Mouse (Mus musculus): ENCODE measurements around the gene Znhit2.
"Not testable (repeated sequence)": the region's sequence is repeated elsewhere in the genome, so short reads cannot be mapped to it uniquely, and the experiment has no call there.

Gene Znhit2

DNA sequence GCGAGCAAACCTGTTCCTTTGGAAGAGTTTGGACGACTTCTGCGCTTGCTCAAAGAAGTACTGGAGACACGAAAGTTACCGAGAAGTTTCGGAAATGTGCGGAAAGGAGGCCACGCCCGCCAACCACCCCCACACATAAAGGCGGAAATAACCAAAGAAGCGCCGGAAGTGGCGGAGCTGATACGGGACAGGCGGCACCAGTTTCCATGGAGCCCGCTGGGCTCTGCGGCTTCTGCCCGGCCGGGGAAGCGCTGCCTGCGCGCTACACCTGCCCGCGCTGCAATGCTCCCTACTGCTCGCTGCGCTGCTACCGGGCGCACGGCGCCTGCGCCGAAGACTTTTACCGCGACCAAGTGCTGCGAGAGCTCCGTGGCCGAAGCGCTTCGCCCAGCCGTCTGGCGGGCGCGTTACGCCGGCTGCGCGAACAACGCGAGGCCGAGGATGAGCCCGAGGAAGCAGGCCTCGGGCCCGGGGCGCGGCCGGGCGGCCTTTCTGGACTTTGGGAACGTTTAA is at the start of gene Znhit2:
TSS of gene Znhit2 (plus strand) at position 172 of the 513 bp plus-strand sequence.
- DNase-seq (ENCODE audit: low spot score in 2 of 2), result peak; percentile 92 to 93

DNA sequence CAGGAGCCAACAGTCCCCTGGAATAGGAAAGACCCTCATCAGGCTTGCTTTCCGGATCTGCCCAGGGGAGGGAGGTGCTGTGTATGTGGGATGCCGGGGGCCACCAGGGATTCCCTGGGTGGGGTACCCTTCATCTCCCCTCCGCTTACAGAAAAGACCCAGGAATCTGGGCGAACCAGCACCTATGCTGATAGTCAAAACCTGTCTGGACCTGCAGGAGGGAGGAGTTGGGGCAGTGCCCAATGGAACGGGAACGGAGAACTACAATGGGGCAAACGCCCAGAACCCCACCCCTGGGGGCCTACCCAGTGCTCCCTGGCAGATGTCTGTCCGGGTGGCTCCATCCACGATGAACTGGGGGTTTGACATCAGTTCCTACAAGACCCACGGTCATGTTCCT is 47.3 kb upstream of the Znhit2 start:
- no peak for DNase-seq (ENCODE audit: low spot score in 2 of 2)

DNA sequence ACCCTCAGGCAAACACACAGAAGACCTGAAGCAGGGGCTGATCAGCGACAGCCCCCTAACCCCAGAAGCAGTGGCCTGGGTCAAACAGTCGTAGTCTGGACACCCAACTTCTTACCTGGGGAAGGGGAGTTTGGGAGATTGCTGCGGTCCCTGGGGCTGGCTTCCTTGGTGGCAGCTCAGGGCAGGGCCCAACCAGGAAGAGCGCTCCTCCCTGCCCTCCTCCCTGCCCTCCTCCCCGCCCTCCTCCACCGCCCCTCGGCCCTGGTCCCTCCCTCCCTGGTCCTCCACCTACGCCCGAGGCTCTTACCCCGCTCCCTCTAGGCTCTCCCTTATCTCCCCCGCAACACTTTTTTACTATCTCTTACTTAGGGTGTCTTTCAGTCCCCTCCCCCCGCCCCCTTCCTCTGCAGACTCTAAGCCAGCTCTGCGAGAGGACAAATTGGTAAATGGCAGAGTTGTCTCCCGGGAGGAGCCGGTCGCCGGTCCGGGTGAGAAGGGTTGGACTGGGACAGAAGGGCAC is 45.9 kb upstream of the Znhit2 start:
- DNase-seq (ENCODE audit: low spot score in 2 of 2), result peak; percentile 16 to 21

DNA sequence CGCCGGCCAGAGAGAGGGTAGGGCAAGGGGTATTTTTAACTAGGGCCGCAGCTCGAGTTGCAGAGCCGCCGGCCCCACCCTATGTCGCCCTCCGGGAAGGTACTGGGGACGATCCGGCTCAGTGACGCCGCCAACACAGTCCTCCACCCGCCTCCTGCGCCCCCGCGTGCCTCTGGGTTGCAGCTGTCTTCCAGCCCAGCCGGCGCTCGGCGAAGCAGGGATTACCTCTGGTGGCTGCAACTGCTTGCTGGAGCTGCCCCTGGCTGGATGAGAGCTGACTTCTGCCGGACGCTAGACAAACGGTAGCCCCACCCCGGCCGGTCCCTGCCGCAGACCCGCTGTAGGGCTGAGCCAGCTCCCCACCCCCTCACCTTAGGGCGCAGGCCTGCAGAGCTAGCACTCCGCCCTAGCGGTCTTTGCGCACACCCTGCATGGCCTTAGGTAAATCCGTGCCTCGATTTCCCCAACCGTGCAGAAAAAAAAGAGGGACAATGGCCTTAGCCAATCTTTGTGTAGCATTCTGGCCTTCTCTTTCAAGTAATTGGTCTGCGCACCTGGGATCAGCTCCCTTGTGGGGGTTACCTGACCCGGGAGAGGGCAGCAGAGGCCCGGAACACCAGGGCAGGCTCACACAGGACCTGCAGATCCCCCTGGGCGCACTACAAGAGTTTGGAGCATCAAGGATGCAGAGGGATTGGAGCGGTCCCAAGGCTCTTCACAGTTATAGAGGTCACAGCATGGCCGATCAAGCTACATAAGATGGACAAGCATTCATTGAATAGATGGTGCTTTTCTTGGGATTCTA is 45.3 kb upstream of the Znhit2 start, which contains the start of gene Capn1:
TSS of gene Capn1 (minus strand) at position 387 of the 805 bp plus-strand sequence.
- peak; percentile 41 to 59 for DNase-seq (ENCODE audit: low spot score in 2 of 2)

DNA sequence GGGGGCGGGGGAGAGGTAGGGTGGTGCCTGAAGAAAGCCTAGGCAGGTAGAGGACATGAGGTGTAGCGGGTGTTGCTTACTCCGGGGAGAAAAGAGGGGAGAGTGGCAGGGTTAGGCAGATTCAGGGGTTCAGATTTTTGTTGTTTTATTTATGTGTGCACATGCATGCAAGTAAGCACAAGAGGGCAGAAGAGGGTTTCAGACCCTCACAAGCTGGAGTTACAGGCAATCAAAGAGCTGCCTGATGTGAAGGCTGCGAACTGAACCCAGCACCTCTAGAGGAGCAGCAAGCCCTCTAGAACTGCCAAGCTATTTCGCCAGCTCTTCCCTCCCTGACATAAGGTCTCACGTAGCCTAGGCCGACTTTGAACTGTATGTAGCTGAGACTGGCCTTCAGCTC is 44.5 kb upstream of the Znhit2 start:
- no peak for DNase-seq (ENCODE audit: low spot score in 2 of 2)

DNA sequence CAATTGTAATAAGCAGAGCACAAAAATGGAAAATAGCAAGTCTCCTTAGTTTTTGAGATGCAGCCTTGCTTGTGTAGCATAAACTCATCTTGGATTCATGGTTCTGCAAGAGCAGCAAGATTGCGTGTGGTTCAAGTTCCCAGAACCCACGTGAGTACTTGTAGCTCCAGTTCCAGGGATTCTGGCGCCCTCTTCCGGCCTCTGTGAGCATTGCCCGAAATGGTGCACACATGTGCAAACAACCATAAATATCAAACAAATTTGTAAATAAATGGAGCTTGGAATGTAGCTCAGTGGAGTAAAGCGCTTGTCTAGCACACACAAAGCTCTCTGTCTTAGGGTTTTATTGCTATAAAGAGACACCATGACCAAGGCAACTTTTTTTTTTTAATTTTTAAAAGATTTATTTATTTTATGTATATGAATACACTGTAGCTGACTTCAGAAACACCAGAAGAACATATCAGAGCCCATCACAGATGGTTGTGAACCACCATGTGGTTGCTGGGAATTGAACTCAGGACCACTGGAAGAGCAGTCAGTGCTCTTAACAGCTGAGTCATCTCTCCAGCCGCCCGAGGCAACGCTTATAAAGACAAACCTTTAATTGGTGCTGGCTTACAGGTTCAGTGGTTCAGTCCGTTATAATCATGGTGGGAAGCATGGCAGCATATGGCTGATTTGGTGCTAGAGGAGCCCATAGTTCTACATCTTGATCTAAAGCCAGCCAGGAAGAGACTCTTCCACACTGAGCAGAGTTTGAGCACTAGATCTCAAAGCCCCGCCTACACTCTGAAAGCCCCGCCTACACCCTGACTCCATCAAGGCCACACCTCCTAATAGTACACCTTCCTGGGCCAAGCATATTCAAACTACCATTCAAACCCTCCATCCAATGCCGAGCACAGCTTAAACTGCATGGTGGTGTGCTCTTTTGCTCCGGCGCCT is 42.6 kb upstream of the Znhit2 start:
- peak; percentile 83 to 87 for DNase-seq (ENCODE audit: low spot score in 2 of 2)

DNA sequence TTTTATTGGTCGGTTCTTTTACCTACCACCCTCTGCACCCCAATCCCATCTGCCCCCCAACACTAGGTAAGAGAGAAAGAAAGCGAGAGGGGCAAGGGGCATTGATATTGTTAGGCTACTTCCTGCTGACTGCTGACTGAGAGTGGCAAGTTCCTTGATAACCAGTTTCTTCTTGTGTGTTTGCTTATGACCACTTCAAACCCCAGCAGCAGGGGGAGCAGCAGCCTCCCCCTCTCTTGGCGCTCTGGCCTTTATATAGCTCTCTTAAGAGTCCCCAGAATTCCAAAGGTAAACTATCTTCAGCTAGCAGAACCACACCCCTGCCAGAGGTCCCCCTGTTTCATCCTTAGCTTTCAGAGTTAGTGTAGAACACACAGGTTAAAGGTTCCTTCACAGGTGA is 40.7 kb upstream of the Znhit2 start:
- DNase-seq (ENCODE audit: low spot score in 2 of 2), result no peak

DNA sequence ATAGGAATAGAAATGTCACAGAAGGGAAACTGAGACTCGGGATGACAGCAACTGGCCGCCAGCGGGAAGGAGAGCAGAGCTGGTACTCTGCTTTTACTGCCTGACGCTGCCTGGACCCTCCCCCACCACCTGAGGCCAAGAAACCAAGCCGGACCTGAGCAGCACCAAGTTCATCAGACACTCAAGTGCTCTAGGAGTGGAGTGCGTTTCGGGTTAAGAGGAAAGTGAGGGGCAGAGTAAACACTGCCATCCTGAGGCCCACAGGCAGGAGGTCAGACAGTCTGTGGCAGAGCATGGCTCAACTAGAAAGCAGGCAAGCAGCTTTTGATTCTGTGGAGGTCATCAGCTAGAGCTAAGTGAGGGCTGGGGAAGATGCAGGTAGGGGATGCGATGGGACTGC is 37.9 kb upstream of the Znhit2 start:
- DNase-seq (ENCODE audit: low spot score in 2 of 2), result no peak

DNA sequence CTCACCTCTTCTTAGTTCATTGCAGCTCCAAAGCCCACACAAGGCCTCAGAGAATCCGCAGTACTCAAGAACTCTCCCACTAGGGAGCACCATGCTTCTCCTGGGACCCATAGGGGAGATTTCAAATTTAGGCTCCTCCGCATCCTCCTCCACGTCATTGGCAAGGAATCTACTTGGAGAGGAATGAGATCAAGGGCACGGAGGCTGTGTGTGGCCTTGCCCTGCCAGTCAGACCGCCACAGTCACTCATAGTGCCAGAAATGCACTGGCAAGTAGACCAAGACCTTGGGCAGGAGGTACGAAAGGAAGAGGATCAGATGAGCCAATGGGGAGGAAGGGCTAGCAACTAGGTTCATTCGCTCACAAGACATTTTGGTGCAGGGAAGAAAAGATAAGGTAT is 37.1 kb upstream of the Znhit2 start:
- no peak for DNase-seq (ENCODE audit: low spot score in 2 of 2)

DNA sequence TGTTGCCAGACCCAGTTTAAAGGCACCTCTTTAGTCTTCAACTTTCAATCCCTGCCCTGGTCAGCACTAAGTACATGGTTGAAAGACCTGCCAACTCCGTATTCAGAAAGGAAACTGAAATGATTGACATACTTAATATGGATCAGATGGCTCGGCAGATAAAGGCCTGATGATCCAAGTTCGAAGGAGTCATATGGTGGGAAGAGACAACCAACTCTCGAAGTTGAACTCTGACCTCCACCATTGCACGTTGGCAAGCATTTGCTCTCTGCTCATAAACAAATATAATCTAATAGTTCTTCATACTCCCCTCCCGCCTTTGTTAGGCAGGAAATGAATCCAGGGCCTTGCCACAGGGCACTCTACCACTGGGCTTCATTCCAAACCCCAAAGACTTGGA is 32.0 kb upstream of the Znhit2 start:
- no peak for DNase-seq (ENCODE audit: low spot score in 2 of 2)

DNA sequence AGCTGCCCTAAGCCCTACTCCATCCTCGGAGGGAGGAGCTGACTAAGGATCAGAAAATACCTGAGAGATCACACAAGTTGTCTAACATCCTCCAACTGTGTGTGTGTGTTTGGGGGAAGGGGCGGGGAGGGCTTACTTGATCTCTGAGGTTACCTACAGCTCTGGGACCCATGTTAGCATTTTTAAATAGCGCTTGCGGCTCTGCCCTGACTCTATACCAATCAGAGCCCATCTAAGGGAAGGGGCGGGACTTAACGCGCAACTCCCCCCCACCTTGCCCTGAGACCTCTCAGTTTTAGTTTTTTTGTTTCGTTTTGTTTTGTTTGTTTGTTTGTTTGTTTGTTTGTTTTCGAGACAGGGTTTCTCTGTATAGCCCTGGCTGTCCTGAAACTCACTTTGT is 31.6 kb upstream of the Znhit2 start:
- DNase-seq (ENCODE audit: low spot score in 2 of 2), result no peak

DNA sequence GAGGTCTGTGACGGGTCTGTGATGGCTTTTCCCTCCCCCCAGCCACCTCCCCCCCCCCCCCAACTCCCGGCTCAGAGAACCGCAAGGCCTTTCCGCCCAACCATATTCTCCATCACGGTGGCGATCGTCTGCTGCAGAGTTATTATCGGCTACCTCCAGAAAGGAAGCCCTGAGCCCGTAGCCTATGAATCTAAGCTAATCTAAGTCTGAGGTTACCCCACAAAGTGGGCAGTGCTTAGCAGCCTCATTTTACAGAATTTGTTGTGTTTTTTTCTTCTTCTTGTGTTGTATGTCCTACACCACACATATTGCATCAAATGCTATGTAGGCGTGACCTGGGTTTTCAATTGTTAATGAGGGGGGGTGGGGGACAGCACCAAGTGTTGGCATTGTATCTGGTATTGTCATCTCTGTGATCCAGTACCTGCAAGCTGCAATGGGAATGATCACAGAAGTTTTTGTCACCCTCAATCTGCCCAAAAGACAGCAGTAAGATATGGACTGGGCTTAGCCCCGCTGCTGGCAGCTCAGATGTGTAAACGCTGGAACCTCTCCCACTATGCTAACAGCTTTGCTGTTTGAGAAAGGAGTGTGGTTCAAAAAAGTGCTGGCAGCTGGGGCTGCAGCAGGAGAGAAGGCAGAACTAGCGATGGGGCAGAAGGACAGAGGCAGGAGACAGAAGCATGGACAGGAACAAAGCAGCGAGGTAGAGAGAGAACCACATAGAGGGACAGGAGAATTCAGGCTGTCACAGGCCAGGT is 30.3 kb upstream of the Znhit2 start:
- DNase-seq (ENCODE audit: low spot score in 2 of 2), result no peak

DNA sequence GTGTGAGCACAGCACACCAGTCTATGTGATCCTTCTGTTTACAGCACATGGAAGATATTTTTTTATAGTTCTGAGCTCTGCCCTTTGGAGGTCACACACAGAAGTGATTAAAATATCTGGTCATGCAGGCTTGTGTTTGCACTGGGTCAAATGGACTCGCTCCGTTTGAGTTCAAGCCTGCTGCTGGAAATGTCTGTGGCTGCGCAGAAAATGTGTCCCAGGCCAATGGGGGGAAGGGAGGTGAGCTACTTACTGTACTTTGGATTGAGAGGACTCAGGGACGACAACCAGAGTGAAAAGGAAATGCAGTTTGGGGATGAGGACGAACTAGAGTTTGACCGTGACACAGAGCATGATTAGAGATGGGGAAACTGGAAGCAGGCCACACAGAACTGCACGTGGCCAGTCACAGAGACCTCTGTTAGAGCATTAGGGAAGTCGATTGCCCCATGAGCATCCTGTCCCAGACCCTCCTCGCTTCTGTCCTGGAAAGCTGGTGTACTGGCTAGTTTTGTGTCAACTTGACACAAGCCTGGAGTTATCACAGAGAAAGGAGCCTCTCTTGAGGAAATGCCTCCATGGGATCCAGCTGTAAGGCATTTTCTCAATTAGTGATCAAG is 24.9 kb upstream of the Znhit2 start:
- DNase-seq (ENCODE audit: low spot score in 2 of 2), result no peak

DNA sequence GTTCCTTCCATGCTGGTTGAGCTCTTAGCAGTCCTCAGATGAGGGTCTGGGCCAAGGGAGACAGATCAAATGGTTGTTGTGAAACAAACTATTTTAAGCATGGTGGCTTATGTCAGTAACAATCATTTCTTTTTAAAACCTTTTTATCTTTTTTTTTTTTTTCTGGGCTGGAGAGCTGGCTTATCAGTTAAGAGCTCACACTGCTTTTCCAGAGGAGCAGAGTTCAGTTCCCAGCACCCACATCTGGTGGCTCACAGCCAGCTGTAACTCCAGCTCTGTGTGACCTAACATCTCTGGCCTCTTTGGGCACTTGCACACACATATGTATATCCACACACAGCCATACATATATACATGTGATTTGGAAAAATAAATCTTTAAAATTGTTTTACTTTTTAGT is 23.3 kb upstream of the Znhit2 start:
- DNase-seq (ENCODE audit: low spot score in 2 of 2), result no peak

DNA sequence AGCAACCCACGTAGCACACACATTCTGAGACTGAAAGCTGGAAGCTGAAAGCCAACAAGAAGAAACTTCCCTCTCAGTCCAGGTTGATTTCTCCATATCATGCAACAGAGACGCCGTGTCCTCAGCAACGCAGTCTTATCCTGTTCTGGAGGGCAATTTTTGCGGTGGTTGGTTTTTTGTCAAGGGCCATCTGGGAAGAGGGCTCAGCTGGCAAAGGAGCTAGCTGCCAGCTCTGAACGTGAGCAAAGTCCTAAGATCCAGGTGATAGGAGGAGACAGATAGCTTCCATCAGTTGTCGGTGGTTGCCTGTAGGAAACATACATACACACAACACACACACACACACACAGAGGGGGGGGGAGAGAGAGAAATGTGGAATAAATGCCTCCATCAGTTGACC is 22.7 kb upstream of the Znhit2 start:
- no peak for DNase-seq (ENCODE audit: low spot score in 2 of 2)

DNA sequence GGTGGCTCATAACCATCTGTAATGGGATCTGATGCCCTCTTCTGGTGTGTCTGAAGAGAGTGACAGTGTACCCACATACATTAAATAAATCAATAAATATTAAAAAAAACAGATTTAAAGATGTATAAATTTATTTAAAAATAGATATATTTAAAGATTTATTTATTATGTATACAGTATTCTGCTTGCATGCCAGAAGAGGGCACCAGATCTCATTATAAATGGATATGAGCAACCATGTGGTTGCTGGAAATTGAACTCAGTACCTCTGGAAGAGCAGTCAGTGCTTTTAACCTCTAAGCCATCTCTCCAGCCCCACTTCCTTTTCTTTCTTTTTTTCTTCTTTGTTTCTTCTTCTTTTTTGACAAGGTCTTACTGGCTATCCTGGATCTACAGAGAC is 21.0 kb upstream of the Znhit2 start:
- DNase-seq (ENCODE audit: low spot score in 2 of 2), result no peak

DNA sequence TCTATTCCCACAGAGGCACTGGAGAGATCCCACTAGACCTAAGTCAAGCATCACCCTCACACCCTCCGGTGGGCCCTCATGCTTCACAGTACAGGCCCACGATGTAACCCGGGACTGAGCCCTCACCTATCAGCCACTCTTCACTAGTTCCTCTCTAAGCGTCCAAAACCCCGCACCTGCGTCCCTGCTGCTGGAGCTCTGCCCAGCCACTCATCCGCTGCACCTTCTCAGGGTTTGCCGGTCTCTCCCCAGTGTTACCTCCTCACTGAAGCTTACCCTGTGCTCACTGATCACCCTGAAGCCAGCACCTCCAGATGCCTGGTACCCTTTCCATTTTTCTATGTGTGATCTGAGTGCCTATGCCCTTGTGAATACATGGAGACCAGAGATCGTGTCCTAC is 18.7 kb upstream of the Znhit2 start:
- DNase-seq (ENCODE audit: low spot score in 2 of 2), result no peak

DNA sequence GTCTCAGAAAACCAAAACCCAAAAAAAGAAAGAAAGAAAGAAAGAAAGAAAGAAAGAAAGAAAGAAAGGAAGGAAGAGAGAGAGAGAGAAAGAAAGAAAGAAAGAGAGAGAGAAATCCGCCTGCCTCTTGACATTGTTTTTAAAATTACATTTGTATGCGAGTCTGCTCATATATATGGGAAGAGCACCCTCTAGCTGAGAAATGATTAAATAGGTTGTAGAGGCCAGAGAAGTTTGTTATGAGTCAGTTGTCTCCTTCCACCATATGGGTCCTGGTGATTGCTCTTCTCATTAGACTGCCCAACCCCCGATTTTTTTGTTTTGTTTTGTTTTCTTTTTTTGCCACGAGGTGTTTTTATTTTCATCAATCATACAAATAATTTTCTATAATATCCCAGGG is 16.9 kb upstream of the Znhit2 start:
- not testable (repeated sequence) for DNase-seq (ENCODE audit: low spot score in 2 of 2)

DNA sequence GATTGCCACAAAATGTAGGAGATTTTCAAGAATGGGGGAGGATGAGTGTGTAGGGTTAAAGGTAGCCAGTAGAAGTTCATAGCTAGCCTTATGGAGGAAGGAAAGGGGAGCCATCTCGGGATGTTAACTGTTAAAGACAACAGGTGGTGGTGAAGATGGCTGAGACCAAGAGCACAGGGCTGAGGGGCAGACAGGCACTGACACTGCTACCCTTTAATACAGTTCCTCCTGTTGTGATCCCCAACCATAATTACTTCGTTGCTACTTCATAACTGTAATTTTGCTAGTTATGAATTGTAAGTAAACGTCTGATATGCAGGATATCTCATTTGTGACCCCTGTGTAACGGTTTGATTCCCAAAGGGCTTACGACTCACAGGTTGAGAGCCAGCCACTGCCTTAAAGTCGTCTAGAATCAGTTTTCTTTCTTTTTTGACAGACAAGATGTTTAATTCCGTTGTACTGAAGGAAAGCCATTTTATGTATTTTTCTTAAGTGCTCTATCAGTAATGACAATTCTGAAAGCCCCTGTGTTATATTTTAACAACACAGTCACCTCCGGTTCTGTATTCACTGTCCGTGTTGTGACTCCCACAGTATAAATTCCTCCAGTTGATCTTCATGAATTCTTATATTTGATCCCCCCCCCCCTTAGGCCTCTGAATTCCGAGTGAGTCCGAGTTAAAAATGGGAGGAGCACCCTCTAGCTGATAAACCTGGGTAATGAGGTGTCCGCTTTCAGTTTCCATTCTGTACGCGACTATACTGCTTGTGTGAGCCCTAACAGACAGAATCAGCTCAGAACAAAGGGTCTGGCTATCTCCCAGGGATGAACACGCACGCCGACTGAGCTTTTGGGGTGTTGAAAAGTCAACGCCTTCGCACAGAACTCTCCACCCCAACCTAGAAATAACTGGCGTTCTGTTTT is 15.4 kb upstream of the Znhit2 start:
- DNase-seq (ENCODE audit: low spot score in 2 of 2), result peak; percentile 58 to 60

All from natural killer cell, adult 2 months (primary cell).